Mouse (Mus musculus) heart, postnatal 0 days (tissue): ENCODE data around the gene Entpd5.

ENCODE experiments used
- CTCF ChIP-seq: IDR thresholded peaks from 2 replicates; pipeline ENCODE4 v1.5.1; 2016; ENCODE audit warnings: antibody characterized with exemption, control low read depth, low read depth
- EP300 ChIP-seq: IDR thresholded peaks from 2 replicates; pipeline ENCODE4 v1.6.1; 2016; ENCODE audit warnings: antibody characterized with exemption, low read depth

DNA sequence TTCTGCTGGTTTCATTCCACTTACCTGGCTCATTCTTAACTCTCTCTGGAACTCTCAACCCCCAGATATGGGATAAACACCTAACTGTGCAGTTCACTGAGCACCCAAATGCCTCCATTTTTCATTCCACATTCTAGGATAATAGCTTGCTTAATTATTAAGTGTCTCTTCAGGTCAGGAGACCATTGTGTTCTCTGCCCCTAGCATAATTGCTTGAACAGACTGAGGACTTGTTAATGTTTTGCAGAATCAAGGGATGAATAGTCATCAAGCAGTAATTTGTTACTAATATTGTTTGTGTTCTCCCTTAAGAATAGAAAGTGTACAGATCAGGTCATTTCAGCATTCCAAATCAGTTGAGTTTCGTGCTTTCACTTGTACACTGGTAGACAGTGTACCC lies 38.6 kb upstream of the Entpd5 start:
- TF ChIP-seq CTCF (no peak), EP300 (no peak)
